Mouse (Mus musculus) bone marrow, adult 2 months (tissue): ENCODE measurements around the gene Apbb2.

Experiments used
- CTCF ChIP-seq: fragments of 200-500 bp; IDR thresholded peaks from 2 replicates; pipeline ENCODE4 v1.5.1; 2011; ENCODE audit warnings: low read length, control low read depth; ENCODE audit not compliant: control insufficient read depth, insufficient read depth
- POLR2A ChIP-seq: fragments of 200-500 bp; IDR thresholded peaks from 2 replicates; pipeline ENCODE4 v1.6.1; 2011; ENCODE audit warnings: low read depth, mild to moderate bottlenecking, control low read depth, low read length, borderline replicate concordance; ENCODE audit not compliant: control insufficient read depth

GRCm38 (mm10) chr5:66346756-66347155 is 271.8 kb downstream of the Apbb2 start:
- TF ChIP-seq POLR2A, result no peak
- TF ChIP-seq CTCF, result no peak
